Mouse (Mus musculus) embryonic fibroblast, embryonic 13.5 days (primary cell): ENCODE measurements around the gene Prkar1b.

Source experiments
- CTCF ChIP-seq: IDR thresholded peaks from 2 replicates; pipeline ENCODE4 v1.5.1; 2011; ENCODE audit warnings: mild to moderate bottlenecking, control low read depth, low read length, moderate library complexity, borderline replicate concordance; ENCODE audit not compliant: insufficient read depth
- POLR2A ChIP-seq: IDR thresholded peaks from 2 replicates; pipeline ENCODE4 v1.6.1; 2011; ENCODE audit warnings: low read depth, mild to moderate bottlenecking, control low read depth, low read length, moderate library complexity

DNA sequence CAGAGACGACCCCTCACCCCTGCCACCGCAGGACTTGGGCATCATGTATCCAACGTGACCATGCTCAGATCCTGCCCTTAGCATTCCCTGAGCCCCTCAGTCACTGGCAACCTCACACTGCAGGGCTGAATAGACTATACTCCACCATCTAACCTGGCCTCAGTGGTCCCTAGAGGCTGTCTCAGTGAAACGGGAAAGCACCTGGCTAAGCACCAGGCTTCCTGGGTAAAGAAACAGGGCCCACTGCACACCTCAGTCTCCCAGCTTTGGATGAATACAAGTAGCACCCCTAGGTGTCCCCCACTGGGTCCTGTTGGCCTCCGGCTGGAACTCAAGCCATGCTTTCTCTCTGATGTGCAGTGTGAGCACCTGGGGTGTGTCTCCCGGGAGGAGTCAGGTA lies 176.3 kb downstream of the Prkar1b start:
- no peak for TF ChIP-seq CTCF
- TF ChIP-seq POLR2A, result no peak
